Mouse (Mus musculus) lung, postnatal 10 days (tissue): ENCODE data around the gene 1700014D04Rik.
"Not testable (repeated sequence)": the region's sequence is repeated elsewhere in the genome, so short reads cannot be mapped to it uniquely, and the experiment has no call there.

Experiments used
- DNase-seq: peaks from one replicate; pipeline ENCODE4 v3.0.0; 2021

The 1700014D04Rik gene

GRCm38 (mm10) chr13:59734347-59734746 lies 12.2 kb downstream of the 1700014D04Rik start:
- DNase-seq: not testable (repeated sequence)

DNA sequence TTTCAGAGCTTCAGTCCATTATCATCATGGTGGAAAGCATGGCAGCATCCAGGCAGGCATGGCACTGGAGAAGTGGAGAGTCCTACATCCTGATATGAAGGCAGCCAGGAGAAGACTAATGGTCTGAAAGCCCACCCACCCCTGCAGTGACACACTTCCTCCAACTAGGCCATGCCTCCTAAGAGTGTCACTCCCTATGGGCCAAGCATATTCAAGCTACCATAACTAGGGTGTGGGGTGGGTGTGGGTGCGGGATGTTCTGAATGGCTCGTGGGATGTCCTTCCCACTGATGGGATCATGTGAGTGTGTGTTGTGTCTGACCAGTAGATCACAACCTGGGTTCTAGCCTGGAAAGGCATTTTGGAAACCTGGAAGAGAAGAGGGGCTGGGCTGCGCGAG lies 12.6 kb downstream of the 1700014D04Rik start:
- DNase-seq: no peak

DNA sequence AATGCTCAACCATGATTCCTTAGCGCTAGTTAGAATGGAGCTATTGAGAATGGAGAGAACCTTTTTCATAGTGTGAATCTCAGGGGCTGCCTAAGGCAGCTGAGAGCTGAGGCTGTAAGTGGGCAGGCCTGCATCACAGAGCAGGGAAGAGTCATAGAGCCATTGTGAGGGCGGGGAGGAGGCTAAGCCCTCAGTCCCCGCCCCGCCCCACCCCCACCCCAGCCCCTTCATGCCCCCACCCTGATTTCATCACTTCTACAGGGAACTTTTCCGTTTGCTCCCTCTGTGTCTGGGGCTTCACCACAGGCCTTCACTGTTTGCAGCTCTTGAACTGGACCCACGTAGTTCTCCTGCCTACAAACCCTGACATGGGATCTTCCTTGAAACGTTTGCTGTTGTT lies 14.9 kb downstream of the 1700014D04Rik start, which contains the start of gene Spata31d1d:
Gene Spata31d1d (minus strand): TSS at position 101 of the 400 bp plus-strand sequence.
- no peak for DNase-seq

DNA sequence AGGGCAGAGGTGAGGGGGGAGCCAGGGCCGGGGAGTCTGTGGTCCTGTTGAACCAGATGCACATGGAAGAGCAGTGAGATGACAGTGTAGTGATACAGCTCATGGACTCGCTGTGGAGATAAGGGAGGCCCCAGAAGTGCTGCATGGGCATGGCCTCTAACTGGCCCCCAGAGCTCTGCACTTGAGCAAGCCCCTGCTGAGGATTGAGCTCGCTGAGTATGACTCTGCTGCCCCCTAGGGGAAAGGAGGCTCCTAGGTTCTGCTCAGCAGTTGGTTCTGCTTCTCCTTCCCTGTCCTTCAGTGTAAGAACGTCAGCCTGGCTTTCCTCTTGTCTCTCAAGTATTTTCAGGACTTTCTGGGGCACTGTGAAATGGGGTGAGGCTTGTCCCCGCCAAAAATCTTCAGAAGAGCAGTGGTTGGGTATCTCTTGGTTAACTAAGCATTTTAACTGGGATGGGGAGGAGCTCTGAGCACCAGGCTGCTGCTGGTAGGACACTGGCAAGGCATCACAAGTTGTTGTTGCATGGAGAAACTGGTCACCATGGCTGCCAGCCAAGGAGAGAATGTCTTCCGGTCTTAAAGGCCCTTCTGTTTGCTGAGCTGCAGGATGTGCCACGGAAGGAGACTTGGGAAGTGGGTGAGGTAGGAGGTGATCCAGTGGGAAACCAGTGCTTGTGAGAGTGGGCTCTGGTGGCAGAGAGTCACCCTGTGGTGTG lies 18.0 kb downstream of the 1700014D04Rik start:
- peak; percentile 92 for DNase-seq

- no peak for DNase-seq
Observed at GRCm38 (mm10) chr13:59726139-59726867, 20.2 kb downstream of the 1700014D04Rik start.

- not testable (repeated sequence) for DNase-seq
Observed at GRCm38 (mm10) chr13:59722089-59722488, 24.5 kb downstream of the 1700014D04Rik start.

GRCm38 (mm10) chr13:59719475-59719874 lies 27.1 kb downstream of the 1700014D04Rik start:
- no peak for DNase-seq

- peak; percentile 61 for DNase-seq
Observed at GRCm38 (mm10) chr13:59718857-59719440, 27.6 kb downstream of the 1700014D04Rik start.

DNA sequence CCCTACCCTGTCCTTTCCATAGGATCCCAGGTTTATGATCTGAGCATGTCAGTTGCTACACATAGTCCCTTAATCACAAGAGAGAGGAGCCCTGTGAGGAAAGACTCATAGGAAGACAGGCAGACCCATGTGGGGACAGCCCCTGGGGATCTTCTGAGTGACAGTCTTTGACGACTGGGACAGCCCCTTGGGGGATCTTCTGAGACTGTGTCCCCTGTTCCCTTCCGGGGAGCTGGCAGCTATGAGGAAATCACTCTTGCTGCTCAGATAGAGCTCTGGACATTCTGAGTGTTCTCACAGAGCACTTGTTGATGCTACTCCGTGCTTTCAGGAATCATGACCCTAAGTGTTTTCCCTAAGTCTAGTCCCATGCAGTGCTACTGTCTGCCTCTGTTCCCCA lies 32.8 kb downstream of the 1700014D04Rik start:
- DNase-seq: no peak

DNA sequence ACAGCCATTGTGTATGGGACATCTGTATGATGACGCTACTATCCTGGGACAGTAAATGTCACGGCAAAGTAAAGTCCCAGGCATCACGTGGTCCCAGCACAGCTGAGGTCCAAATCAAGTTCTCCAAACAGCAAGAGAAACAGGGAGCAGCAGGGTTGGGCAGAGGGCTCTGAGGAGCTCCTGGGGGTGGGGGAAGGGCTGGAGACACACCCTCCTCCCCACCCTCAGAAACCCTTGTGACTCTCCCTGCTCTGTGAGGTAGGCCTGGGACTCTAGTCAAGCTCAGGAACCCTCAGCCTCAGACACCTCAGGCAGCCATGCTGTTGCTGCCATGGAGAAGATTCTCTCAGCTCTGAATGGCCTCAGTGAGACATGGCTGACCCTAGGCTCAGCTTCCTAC lies 34.6 kb downstream of the 1700014D04Rik start, which contains the start of gene Spata31d1b:
Gene Spata31d1b (plus strand): TSS at position 301 of the 400 bp plus-strand sequence.
- not testable (repeated sequence) for DNase-seq

GRCm38 (mm10) chr13:59710230-59710629 lies 36.3 kb downstream of the 1700014D04Rik start, which contains the start of gene Spata31d1a:
Spata31d1a (minus strand) TSS chr13:59710330.
- DNase-seq: no peak

GRCm38 (mm10) chr13:59704562-59704961 lies 42.0 kb downstream of the 1700014D04Rik start:
- DNase-seq: peak; percentile 65

GRCm38 (mm10) chr13:59703514-59703913 lies 43.0 kb downstream of the 1700014D04Rik start:
- DNase-seq: no peak

GRCm38 (mm10) chr13:59700137-59700536 lies 46.4 kb downstream of the 1700014D04Rik start:
- DNase-seq: not testable (repeated sequence)

DNA sequence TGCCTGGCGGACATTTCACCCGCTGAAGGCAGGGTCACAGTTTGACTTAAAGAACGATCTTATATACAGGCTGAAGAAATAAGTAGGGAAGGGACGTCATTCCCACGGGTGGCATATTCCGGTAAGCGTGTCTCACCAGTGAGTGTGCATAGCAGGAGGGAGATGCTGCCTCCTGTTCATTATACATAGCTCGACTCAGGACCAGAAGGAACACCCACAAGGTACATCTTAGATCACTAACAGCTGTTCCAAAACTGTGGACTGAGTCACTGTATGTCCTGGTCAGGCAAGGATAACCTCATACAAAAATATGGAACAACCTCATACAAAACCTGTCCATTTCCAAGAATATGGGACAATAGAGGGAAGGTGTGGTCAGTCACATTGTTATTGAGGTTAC lies 47.4 kb downstream of the 1700014D04Rik start:
- DNase-seq: no peak

GRCm38 (mm10) chr13:59695781-59696180 lies 50.8 kb downstream of the 1700014D04Rik start:
- no peak for DNase-seq

- DNase-seq: no peak
Observed at GRCm38 (mm10) chr13:59694008-59694407, 52.5 kb downstream of the 1700014D04Rik start, which contains the start of gene 4921517D22Rik. 4921517D22Rik (minus strand) TSS chr13:59694108.

DNA sequence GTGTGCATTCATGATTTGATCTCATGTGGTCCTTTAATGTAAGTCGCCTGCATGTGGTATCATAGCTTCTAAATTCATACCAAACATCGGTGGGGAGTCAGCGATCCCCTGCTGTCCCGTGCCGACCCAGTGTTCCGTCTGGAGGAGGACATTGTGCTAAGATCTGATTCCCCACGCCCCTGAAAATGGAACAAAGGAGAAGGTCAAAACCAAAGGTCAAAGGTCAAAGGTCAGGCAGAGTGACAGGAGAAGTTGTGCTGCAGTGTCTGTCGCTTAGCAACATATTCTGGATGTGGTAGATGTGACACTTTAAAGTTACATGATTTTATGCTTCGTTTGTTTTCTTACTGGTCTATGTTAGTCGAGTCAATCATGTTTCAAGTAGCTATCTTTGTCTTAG lies 55.1 kb downstream of the 1700014D04Rik start:
- no peak for DNase-seq
